25 mouse cellular contexts compared by ENCODE assay signal in genomic region chr13:53911846-53912245, GRCm38 (mm10).
"Had no signal": no experiment of that assay in that cellular context is flagged by ENCODE, and none has a peak within 500 bp of the region (broad histone marks: within the 10 kb centered on the region; RNA-seq: fewer than 3 reads in every experiment).

No protein-coding gene starts in this region.

- H3K9me3 ChIP-seq: heart, embryonic 13.5 days; heart, embryonic 15.5 days; hindbrain, embryonic 13.5 days; hindbrain, embryonic 15.5 days; kidney, embryonic 15.5 days; limb, embryonic 13.5 days; limb, embryonic 15.5 days had no signal

- H3K27me3 ChIP-seq: heart, embryonic 13.5 days; heart, embryonic 15.5 days; hindbrain, embryonic 13.5 days; hindbrain, embryonic 15.5 days; kidney, embryonic 15.5 days; limb, embryonic 13.5 days; limb, embryonic 15.5 days had no signal

- H3K36me3 ChIP-seq: heart, embryonic 13.5 days; heart, embryonic 15.5 days; hindbrain, embryonic 13.5 days; hindbrain, embryonic 15.5 days; kidney, embryonic 15.5 days; limb, embryonic 13.5 days; limb, embryonic 15.5 days had no signal

- ATAC-seq: forebrain, postnatal 0 days; hindbrain, postnatal 0 days; intestine, embryonic 16.5 days had no signal

- H3K4me2 ChIP-seq: heart, embryonic 11.5 days; heart, embryonic 13.5 days; heart, embryonic 15.5 days; hindbrain, embryonic 13.5 days; hindbrain, embryonic 15.5 days; kidney, embryonic 15.5 days; limb, embryonic 13.5 days; limb, embryonic 15.5 days had no signal

- H3K9ac ChIP-seq: forebrain, postnatal 0 days; heart, embryonic 13.5 days; heart, embryonic 15.5 days; hindbrain, embryonic 13.5 days; hindbrain, embryonic 15.5 days; kidney, embryonic 15.5 days; limb, embryonic 13.5 days; limb, embryonic 15.5 days had no signal

- H3K4me3 ChIP-seq: heart, adult 2 months; heart, embryonic 13.5 days; heart, embryonic 15.5 days; hindbrain, embryonic 13.5 days; hindbrain, embryonic 15.5 days; kidney, embryonic 15.5 days; limb, embryonic 13.5 days; limb, embryonic 15.5 days had no signal

- H3K4me1 ChIP-seq: hindbrain, embryonic 15.5 days; limb, embryonic 13.5 days; limb, embryonic 15.5 days had no signal

- DNase-seq: forebrain, postnatal 0 days; gastrocnemius, postnatal 14 days; gastrocnemius, postnatal 36 days; heart, adult 2 months; heart, postnatal 14 days; heart, postnatal 36 days; kidney, adult 11 months; kidney, adult 2 months; kidney, adult 9 months; kidney, postnatal 14 days; kidney, postnatal 36 days; layer of hippocampus, adult 9-11 months; layer of hippocampus, postnatal 36 days; left cerebral cortex, postnatal 4 days had no signal

- H3K27ac ChIP-seq: heart, adult 2 months; heart, embryonic 13.5 days; heart, embryonic 15.5 days; hindbrain, embryonic 13.5 days; hindbrain, embryonic 15.5 days; hindbrain, postnatal 0 days; kidney, embryonic 15.5 days; kidney, postnatal 0 days; limb, embryonic 13.5 days; limb, embryonic 15.5 days had no signal
